Mouse (Mus musculus): ENCODE data around the gene Tspan14.

The Tspan14 gene

GRCm38 (mm10) chr14:40966392-40966861 is at the start of gene Tspan14:
Gene Tspan14, minus strand, starts transcription at chr14:40966807.
- DNase-seq (ENCODE audit: low read depth, low spot score), result no peak

DNA sequence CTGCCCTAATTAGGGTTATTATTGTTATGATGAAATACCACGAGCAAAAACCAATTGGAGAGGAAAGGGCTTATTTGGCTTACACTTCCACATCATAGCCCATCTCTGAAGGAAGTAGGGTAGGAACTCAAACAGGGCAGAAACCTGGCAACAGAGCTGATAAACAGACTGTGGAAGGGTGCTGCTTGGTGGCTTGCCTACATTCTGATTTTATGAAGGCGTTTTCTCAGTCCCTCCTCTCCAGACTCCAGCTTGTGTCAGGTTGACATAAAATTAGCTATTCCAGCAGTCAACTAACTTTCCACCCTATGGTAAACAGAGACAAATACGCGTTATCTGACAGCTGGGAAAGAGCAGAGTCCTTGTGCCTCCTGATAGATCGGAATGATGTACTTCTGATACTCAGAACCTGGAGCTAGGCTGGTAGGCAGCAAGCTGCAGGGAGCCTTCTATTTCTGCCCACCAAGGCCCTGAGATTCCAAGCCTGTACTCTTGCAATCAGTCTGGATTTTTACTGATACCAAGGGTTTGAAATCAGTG is 48.2 kb upstream of the Tspan14 start:
- no peak for DNase-seq (ENCODE audit: low read depth, low spot score)

- DNase-seq (ENCODE audit: low read depth, low spot score), result peak; percentile 81
Observed at GRCm38 (mm10) chr14:41013630-41014613, 47.3 kb upstream of the Tspan14 start, which contains the start of gene Fam213a. Gene Fam213a, minus strand, starts transcription at chr14:41013788.

- DNase-seq (ENCODE audit: low read depth, low spot score), result no peak
Observed at GRCm38 (mm10) chr14:41013143-41013542, 46.5 kb upstream of the Tspan14 start.

DNA sequence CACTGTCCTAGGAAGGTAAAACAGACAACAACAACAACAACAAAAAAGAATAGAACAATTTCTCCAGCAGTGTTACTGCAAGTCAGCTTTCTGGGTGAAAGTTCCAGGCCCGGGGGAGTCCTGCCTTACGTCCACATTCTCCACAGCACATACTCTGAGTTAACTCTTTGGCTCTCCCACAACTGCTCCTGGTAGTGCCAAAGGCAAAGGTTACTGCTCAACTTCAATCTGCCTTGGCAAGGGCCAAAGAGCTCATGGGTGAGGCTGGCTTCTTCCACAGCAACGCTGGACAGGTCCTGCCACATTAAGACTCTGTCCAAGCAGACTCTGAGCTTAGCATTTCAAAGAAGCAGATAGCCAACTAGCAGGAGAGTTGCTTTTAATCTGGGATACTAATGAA is 45.3 kb upstream of the Tspan14 start:
- no peak for DNase-seq (ENCODE audit: low read depth, low spot score)

DNA sequence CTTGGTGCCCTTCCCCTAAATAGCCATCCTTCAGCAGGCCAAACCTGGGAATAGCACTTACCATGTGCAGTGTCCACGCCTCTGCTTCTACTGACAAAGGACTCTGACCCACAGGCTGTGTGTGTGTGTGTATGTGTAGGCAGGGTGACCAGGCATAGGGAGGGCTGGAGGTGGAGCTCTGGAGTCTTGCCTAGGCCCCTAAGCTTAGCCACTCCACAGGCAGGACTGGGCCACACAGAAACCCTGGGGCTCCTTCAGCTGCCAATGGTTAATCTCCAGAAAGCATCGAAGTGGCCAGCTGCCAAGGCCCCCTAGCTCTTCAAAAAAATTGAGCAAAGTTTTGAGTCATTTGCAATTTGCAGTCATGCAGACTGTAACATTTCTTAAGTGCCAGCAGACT is 41.5 kb upstream of the Tspan14 start:
- DNase-seq (ENCODE audit: low read depth, low spot score), result no peak

DNA sequence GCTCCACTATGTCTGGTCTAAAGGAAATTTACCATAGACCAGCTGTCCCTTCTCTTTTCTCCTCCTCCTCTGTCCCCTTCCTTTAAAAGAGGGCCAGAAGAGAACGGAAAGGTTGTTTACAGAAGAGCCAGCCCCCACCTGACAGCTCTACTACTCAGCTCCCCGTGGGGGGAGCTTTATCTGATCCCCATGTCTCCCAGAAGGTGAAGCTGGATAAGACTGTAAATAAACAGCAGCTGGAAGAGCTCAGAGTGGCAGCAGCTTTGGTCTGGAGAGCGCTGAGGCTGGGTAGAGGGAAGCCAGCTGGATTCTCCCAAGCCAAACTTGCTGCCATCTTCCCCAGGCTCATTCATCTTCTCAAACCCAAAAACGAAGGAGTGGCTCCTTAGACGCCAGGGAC is 41.0 kb upstream of the Tspan14 start:
- DNase-seq (ENCODE audit: low read depth, low spot score), result no peak

GRCm38 (mm10) chr14:41006899-41007298 is 40.3 kb upstream of the Tspan14 start:
- no peak for DNase-seq (ENCODE audit: low read depth, low spot score)

DNA sequence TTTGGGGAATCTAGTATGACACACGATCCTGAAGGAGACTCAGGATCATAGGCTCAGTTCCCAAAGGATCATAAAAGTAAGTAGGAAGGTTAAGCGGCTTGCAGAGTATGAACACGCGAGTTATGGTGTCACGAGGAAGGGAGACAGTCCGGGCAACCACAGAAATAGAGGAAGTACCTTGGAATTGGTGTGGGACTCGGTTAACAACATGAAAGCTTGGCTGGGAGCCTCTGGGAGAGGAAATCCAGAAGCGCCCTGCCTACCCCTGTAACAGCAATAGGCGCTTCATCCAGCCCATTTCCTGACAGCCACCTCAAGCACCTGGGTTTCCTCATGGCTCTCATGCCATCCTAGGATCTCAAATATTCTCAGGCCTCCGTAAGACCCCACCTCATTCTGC is 39.7 kb upstream of the Tspan14 start:
- DNase-seq (ENCODE audit: low read depth, low spot score), result no peak

DNA sequence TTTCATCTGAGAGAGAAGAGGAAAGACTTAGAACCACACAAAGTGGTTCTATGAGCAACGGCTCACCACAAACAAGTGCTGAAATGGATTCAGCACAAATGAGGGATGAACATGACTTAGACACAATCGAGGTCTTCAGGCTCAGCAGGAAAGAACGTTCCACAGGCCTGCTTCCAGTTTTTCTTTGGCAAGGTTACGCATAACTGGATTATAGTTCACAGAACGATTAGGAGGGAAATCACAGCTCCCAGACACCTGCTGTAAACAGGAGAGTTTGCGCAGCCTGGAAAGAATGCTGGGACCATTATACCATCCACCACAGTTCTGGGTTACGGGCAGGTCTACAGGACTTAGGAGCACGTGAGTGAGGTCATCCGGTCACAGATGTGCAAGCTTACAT is 39.1 kb upstream of the Tspan14 start:
- no peak for DNase-seq (ENCODE audit: low read depth, low spot score)

- no peak for DNase-seq (ENCODE audit: low read depth, low spot score)
Observed at GRCm38 (mm10) chr14:41004201-41005141, 37.9 kb upstream of the Tspan14 start.

DNA sequence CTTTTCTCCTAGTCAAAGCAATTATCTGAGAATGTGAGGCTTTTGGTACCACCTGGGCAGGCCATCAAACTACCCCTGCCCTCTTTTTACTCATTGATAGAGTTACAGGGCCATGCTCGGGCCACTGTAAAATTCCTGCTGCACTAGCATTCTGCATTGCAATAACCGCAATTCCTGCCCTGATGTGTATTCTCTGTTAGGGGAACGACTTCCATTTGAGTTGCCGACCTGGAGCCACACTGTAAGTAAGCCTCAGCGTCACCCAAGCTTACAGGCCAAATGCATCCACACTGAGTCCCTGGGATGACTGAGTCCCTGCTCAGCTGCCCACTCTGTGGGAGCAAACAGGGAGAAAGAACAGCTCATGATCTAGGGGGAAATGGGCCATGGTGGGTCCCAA is 35.0 kb upstream of the Tspan14 start:
- DNase-seq (ENCODE audit: low read depth, low spot score), result no peak

DNA sequence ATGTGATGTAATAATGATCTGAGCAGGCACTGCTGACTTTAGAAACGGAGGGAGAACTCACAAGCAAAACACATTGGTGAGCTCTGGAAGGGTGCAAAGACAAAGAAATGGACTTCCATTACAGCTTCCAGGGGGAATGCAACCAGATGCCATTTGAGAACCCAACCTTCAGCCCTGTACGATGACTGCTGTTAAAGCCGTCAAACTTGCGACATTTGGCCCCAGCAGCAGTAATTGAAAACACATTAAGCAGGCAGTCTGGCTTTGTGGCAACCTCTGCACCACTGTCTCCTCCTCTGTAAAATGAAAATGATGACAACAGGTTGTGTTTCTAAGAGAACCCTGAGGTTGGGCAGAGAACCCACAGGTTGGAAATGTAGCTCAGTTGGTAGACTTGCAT is 34.2 kb upstream of the Tspan14 start:
- DNase-seq (ENCODE audit: low read depth, low spot score), result no peak

DNA sequence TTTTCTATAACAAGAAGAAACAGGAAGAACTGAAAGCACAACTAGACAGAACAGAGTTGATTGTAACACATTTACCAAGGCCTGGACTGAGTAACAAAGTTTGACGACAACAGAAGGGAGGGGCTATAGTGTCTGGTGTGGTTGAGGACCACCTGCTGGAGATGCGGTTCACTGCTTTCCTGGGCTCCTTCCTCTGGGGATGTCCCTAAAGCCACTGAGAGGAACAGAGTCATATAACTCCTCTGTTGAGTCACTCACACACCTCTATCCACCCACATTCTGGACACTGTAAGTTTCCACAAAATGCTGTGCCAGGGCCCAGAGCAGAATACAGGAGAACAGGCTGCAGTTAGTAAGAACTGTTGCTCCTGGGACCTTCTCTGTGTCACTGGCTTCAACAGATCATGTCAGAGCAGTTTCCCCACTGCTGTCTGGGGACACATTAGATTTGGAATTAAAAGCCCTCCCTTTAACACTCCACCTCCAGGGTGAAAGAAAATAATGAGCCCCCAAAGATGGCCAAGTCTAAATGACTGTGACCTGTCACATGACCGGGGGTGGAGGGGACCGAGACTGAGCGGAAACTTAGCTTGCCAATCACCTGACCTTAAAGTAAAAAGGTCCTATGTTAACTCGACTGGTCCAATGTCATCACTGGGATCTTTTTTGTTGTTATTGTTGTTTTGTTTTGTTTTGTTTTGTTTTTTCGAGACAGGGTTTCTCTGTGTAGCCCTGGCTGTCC is 33.5 kb upstream of the Tspan14 start:
- no peak for DNase-seq (ENCODE audit: low read depth, low spot score)

DNA sequence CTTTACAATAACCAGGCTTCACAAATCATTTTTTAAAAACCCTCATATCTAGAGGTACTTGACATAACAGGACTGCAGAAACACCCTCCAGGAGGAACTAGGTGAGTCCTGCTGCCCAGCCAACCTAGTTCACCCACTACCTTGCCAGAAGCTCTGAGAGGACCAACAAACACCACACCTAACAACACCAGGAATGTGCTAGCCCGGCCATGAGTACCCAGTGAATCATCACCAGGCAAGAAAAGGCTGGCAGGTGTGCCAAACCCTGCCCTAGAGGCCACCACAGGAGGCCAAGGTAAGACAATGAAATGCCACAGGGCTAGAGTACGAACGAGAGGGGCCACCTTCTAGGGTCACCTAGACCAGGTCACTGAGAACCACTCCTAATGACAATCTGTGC is 29.6 kb upstream of the Tspan14 start:
- DNase-seq (ENCODE audit: low read depth, low spot score), result no peak

DNA sequence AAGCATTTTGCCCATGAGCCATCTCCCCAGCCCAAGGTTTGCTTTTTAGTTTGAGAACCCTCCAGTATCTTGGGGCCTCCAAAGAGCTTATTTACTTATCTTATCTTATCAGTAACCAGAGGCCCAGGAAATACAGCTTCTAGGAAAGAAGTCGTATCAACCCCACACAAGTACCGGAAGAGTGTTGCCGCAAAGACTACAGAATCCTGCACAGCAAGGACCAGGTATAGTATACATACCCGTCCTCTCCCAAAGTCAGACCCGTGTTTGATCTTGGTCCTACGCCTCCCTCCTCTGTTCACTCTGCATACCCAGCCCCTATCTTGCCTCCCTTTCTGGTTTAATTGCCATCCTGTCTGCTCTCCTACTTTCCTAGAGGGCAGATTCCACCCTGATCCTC is 25.9 kb upstream of the Tspan14 start:
- no peak for DNase-seq (ENCODE audit: low read depth, low spot score)

DNA sequence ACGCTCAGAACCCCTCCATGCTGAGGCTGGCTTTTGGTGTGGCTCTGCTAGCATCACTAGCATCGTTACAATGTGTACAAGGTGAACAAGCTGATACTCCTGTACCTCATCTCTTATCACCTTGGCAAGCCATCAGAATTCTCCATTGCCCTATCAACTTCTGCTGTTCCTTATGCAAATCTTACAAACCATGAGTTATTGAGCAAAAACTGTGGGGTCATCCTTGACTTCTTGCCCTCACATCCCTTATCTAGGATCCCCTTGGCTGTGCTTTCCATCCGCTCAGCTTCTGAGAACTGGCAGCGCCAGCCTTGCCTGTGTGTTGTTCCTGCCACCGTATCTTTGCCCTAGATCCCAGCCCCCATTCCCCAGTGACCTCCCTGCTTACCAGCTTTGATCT is 22.2 kb upstream of the Tspan14 start:
- DNase-seq (ENCODE audit: low read depth, low spot score), result no peak

DNA sequence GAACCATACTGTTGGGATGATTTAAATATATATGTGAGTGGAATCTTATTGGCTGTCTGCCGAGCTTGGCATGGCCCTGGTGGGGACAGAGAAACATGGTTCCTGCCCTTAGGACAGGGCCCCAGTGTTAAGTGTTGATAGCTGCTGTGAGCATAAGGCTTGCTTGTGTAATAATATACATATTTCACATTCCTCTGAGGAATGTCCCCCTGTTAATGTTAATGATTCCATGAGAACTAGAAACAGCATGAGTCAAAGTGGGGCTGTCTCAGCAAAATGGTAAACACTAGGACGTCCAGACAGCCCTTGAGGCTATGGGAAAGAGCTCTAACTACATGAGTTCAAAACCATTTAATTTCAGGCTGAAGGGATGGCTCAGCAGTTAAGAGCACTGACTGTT is 20.6 kb upstream of the Tspan14 start:
- no peak for DNase-seq (ENCODE audit: low read depth, low spot score)

- DNase-seq (ENCODE audit: low read depth, low spot score), result no peak
Observed at GRCm38 (mm10) chr14:40985635-40986034, 19.0 kb upstream of the Tspan14 start.

GRCm38 (mm10) chr14:40979723-40980122 is 13.1 kb upstream of the Tspan14 start:
- no peak for DNase-seq (ENCODE audit: low read depth, low spot score)

GRCm38 (mm10) chr14:40979002-40979401 is 12.4 kb upstream of the Tspan14 start:
- DNase-seq (ENCODE audit: low read depth, low spot score), result peak; percentile 49

Measured in retina, postnatal 7 days (tissue).